Mouse (Mus musculus): ENCODE measurements around the gene Nfia.

The Nfia gene

DNA sequence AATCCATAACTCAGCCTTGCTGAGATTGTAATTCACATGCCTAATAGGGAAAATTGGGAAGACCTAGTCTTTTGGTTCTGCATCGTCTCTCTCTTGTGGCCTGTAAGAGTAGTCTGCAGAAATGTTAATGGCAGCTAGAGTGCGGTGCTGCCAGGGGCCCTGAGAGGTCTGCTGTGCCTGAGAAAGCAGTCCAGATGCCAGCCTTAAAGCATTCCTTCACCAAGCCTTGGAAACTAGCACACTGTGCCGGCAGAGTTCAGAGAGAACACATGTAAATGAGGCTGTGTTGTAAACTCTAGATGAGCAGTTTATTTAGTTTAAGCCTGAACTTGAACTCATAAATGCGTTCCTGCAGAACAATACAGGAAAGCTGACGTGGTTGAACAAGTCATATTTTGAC, 326.9 kb downstream of the Nfia start:
- no peak for DNase-seq (ENCODE audit: extremely low read depth, low read depth)

DNA sequence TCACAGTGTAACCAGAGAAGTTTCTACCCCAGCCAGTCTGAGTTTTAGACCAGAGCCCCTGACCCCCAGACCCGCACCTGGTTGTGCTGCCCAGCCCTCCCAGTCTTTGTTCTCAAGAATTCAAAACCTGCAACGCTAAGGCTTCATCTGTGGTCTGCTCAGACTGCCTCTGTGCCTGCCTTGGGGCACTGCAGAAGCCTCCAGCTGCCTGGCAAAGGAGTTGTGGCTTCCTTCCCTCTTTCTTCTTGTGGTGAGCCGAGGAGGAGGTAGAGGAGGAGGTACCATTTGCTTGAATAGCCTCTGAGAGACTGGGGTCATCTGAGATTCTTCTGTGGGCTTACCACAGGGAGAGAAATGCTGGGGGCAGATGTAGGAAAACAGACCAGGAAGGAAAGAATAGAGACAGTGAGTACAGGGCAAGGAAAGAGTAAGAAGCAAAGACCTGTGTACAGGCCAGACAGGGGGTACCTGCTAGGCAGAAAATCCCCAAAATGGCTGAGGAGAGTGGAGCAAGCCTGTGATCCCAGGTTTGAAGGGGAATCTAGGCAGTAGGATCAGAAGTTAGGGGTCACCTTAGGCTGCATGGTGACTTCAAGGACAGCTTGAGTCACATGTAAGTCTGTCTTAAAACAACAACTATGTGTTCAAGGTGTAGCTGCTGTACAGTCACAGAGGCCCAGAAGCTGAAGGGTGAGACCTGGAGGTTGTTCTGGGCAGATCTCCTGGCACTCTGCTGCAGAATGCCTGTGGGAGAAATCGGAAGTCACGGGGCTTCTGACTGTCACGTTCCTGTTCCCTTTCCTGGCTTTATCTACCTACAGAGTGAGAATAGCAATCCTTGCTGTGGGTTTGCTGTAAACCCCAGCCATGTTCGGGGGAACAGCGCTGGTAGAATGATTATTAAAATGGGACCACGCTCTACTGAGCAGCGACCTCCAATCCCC, 328.9 kb downstream of the Nfia start:
- no peak for DNase-seq (ENCODE audit: extremely low read depth, low read depth)

DNA sequence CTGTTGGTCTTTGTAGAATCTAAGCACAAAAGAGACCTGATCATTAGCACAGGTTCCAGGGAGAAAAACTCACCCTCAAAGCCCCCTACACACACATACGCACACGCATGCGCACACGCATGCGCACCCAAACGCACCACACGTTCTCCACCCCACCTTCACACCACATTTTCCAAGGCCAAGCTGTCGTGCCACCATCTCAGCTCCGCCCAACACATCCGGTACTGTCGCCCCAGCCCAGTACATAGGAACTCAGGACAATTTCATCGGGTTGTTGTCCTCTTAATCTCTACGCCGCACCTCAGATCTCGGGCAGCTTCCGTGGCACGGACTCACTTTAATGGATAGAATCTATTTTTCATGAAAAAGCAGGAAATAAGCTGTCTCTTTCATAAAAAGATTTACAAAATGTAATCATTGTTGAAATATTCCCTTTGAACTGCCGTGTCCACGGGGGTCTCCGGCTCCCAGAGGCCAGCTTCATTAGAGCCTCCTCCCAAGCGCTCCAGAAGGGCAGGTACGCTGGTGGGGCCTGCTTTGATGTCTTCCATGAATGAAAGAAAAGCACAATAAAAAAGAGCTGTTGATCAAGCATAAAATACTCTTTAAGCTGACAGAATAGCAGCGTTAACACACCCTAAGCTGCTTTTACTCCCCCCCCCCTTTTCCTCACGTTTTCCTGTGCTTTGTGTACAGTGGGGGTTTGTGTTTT, 330.2 kb downstream of the Nfia start:
- DNase-seq (ENCODE audit: extremely low read depth, low read depth): no peak

DNA sequence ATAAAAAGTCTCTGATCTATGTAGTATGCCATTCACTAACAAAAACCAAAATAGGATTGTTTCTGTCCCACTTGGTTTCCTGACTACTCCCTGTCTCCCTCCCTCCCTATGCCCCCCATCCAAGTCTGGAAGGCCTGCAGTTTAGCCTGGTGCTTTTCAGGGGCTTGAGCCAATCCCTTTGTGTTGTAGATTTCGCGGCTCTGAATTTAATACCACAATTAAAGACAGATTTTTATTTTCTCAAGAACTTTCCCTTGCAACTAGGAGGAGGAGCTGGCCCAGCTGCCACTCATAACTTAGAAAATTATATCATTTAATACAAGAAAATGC, 330.8 kb downstream of the Nfia start:
- no peak for DNase-seq (ENCODE audit: extremely low read depth, low read depth)

DNA sequence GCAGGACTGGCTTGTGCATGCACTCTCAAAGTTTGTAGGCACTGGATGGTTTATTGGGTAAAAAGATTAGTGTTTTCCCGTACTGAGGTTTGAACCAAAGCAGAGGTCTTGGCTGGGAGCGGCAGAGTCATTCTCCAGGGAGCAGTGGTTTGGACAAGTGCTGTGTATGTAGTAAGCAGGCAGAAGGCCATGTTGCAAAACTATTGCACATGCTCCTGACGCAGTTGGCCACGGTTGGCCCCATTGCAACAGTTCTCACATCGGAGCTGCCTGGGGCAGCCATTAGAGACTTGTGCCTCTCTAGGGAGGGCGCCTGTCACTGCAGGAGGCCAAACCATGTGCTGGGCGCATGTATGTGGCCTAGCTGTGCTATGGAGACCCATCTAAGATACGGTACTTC, 331.6 kb downstream of the Nfia start:
- no peak for DNase-seq (ENCODE audit: extremely low read depth, low read depth)

DNA sequence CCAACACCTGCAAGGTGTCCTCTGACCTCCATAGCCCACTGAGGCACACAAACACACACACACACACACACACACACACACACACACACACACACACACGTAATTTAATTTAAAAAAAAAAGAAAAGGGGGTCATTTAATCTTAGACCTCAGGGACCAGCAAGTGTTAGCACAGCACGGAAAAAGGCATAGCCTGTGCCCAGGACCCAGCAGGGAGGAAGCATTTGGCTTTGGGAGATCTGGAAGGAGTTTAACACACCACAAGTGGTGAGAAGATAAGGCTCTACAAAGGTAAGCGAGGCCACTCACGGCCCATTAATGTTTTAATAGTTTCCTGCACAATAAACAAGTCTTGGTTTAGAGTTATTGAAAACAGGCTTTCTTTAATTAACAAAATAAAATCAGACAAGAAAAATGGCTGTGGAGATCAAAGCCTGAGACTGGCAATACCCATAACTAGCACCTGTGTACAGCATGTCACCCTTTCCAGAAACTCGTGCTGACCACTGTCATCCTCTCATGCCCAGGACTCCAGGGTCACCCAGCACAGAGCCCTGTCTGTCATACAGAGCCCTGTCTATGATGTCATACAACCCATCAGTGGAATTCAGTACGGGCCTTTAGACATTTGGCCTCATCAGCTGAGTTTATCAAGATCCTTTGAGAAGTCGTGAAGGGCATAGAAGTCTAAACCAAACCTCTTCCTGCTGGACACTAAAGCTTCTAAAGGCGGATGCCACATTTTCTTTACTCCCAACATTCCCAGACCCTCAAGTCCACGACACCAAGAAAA, 332.6 kb downstream of the Nfia start:
- no peak for DNase-seq (ENCODE audit: extremely low read depth, low read depth)

DNA sequence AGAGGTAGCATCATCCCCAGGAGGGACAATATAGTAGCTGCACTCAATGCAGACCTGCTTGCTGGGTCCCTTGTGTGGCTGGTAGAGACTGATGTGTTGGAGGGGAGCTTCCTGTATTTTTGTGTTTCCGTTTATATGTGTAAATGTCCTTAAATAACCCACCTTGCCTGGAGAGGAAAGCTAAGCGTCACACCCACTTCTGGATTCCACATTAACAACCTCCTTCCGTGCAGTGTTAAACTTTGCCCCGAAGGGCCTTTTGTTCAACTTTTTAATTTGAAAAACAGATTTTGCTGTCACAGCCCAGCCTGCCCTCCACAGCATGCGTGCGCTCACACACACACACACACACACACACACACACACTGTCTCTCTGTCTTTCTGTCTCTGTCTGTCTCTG, 333.4 kb downstream of the Nfia start:
- DNase-seq (ENCODE audit: extremely low read depth, low read depth): no peak

DNA sequence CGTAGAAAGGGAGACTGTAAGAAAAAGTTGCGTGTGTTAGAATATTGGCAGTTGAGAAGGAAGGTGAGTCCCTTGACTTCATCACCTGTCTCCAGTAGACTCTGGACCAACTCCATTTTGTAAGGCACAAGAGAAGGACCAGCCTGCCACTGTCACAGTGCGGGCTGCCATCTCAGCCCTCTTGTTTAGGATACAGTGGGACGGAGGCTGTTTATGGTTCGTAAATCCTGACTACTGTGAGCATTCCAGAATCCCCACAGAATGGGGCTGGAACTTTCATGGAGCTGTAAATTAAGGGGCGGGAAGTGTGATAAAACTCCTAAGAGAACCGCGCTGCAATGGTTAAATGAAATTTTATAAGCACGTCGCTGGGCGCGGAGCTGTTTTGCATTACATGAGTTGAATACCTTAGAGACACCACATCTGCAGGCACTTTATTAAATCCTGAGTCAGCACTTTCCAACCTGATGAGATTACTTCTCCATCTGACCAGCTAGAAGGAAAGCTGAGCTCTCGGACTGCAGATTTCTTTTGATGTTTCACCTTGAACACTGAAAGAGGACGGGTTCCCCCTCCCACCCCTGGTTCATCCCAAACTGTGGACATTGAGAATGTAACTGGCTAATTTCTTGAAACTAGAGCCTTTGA, 334.0 kb downstream of the Nfia start:
- DNase-seq (ENCODE audit: extremely low read depth, low read depth): no peak

DNA sequence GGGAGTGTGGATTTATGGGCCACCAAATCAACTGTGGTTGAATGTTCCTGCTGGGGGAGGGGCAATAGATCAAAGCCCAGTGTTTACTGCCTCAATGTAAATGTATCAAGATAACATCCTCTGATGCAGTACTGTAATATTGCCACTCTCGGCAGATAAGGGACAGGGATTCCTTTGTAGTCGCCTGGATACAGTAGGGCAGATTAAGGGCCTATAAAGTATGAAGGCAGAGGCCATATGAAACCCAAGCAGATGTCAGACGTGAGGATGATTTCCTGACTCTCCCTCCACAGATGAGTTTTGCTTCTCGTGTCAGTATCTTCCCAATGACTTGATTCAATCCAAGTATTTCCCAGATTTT, 334.5 kb downstream of the Nfia start:
- DNase-seq (ENCODE audit: extremely low read depth, low read depth): no peak

DNA sequence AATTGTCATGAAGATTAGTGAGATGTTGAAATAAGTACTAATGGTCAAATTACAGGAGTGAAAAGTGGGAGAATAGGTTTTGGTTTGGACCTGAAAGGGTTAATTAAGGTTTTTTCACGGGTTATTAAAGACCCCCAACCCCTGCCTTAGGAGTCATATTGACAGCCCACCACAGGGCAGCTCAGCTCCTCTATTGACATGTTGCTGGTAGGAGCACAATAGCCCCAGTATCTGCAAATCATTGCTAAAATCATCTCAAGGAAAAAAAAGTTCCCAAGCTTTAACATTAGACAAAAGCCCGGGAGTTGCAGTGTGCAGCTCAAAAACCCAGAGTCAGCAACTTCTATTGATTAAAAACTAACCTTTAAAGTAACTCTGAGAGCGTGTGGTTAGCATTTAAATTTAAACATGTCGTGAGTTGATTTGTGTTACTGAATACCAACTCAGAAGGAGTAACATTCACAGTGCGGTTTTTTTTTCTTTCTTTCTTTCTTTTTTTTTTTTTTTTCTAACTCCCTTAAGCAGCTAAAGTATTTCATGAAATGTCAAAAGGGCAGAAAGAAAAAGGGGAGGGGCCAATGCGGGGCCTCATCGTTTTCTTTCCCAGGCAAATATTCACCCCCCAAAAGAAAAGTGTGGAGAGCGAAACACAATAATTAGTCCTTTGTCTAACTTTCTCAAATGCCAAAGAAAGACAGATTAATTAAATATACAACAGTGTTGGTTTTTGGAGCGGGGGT, 335.6 kb downstream of the Nfia start:
- no peak for DNase-seq (ENCODE audit: extremely low read depth, low read depth)

DNA sequence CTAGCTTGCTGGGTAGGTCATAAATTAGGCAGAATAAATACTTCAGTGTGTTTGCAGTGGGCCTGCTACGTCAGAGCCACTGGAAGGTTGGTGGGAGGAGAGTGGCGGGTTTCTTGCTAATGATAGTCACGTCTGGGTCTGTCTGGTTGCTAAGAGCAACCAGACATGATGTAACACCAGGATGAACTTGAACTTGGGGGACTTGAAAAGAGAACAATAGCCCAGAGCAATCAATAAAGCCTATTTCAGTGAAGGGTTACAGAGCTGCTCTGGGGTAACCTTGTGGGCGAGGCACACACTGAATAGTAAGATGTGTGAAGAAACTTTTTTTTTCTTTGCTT, 336.1 kb downstream of the Nfia start:
- DNase-seq (ENCODE audit: extremely low read depth, low read depth): no peak

DNA sequence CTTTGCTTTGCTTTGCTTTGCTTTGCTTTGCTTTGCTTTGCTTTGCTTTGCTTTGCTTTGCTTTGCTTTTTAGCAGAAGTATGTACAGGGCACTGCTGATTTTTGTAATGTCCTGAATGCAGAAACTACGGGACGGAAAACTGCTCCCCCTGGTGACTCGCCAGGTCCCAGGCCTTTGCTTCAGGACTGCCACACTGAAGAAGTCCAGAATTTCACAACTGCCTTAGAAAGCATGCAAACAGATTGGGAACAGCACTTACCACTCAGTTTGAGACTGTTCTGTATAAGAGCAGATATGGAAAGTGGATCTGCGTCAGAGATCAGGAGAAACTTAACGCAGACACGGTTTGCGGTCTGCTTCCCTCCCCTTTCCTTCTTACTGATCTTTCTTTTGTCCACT, 336.5 kb downstream of the Nfia start:
- no peak for DNase-seq (ENCODE audit: extremely low read depth, low read depth)

DNA sequence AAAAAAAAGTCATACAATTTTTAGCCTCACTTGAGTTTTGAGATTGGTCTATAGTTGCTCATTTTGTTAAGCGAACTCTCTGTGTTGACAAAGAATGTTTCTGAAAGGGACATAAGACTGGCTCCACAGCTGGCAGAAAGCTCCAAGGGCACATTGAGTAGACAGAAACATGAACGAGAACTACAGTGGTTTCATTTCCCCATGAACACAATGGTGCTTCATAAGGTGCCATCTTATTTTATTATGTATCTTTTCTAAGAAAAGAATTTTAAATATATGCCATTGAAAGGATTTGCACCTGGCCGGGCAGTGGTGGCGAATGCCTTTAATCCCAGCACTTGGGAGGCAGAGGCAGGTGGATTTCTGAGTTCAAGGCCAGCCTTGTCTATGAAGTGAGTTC, 337.4 kb downstream of the Nfia start:
- no peak for DNase-seq (ENCODE audit: extremely low read depth, low read depth)

DNA sequence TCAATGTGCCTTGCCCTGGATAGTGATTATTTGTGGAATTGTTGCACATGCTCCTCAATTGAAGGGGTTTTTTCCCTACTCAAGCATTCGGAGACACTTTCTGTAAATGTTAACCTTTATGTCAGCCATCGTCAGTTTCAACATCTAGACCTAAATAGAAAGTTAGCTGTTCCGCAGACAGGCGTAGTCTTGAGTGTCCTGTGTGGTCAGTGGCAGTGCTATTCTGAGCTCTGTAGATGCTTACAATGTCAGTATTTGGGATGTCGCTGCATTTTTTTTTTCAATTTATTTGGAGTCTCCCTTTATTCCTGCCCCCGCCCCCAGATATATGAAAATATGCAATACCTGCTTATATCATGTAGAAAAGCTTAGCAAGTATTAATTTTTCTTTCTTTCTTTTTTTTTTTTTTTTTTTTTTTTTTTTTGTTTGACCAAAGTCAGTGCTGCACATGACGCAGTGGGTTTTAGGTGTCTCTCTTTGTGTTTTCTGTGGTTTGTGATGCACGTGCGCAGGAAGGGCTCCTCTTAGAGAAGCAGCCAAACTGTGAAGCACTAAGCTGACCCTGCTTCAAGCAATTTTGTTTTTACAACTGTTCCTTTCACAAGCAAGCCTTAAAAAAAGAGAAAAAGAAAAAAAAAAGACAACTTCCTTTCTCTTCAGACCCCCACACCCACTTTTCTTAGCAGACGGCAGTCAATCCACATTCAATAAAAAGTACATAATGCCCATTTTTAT, 340.9 kb downstream of the Nfia start:
- DNase-seq (ENCODE audit: extremely low read depth, low read depth): no peak

DNA sequence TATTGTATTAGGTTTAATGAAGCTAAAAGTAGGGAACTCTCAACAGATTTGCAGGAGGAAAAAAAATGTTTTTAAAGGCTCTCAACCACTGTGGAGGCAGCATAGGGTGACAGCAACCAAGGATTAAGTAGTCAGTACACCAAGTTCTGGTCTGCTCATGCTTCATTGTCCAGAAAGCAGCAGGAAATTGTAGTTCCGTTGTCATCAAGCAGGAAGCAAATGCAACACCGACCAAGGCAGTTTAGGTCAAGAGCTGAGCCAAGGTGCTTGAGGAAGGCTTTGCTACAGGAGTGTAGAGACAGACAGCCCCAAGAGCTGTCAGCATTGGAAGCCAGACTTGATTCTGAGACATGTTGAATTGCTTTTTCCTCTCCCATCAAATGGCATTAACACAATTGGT, 342.4 kb downstream of the Nfia start:
- DNase-seq (ENCODE audit: extremely low read depth, low read depth): no peak

DNA sequence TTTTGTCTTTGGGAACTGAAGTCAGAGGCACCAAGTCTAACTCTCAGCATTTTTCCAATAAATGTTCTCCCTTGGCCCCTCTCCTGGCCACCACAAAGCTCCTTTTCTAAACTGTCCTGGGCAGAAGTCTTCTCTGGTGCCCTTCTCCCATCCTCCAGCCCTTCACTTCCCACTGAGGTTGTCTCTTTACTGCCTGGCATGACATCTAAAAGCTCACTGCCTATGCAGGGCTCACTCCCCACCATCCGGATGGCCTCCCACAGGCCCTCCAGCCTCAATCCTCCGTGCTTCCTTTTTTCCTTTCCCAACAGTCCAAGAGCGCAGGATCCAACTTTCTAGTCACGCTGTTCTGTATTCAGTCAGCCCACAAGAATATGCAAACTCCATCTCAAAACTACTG, 342.9 kb downstream of the Nfia start:
- no peak for DNase-seq (ENCODE audit: extremely low read depth, low read depth)

DNA sequence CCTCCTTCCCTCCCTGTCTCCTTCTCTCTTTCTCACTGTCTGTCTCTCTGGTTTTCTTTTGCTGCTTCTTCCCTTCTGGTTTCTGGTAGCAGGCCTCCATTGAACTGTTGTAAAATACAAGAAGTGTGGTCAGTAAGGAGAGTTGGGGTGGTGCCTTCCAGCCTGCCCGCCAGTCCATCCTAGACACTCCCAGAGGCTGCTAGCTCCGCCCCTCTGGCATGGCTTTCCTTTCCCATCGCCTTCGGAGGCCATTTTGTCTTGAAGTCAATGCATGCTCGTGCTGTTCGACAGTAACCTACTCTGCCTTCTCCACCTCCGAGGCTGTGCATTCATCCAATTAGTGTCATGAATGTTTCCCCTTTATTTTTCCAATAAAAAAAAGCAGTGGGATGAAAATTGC, 343.5 kb downstream of the Nfia start:
- DNase-seq (ENCODE audit: extremely low read depth, low read depth): no peak

DNA sequence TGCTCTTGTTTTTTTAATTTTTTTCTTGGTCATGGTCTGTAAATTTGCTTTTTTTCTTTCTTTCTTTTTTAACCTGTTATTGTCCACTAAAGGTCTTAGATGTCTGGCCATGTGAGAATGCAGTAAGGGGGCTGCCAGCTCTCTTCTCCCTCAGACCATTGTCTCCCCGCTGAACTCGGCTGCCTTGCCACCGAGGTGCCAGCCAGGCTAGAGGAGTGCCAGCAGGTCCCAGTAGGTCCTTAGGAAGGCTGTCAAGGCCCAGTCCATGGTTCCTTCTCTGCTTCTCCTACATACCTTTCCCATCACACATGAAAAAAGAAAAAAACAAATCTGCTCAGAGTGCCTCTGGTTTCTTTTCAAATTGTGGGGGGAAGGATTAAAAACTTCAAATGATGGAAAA, 345.6 kb downstream of the Nfia start:
- no peak for DNase-seq (ENCODE audit: extremely low read depth, low read depth)

DNA sequence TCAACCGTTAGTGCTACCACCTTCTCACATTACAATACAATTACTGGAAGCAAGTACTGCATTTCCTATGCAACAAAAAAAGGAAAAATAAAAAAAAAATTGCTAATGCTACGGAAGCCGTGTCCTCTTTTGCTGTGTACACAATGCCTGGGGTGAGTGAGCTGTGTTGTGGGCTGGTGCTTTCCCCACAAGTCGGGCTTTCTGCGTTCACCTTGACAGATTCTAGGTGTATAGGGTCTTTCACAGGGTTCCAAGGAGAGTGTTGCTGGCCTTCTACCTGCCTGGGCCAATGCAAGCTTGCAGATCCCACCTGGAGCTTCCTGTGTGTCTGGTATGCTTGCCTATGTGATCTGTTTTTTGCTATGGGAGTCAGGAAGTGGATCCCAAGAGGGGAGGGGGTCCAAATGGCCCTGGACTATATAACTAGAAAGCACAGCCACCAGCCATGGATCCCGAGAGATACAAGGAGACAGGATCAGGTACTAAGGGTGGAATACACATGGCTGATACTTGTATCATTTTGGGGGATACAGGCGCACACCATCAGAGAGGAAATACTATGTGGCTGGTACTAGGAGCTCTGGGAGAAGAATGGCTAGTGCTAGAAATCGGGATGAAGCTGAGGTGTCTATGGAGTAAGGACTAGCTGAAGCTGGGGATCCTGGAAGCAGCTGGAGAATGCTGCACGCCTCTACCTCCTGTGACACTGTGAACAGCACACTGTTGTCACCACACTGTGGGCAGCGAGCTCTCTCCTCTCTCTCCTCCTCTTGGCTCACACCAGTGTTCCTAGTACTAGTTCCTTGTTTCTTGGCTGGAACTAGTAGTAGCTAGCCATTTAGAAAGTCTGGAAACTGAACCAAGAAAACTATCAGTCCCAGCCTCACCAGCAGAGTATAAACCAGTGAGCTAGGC, 346.5 kb downstream of the Nfia start:
- DNase-seq (ENCODE audit: extremely low read depth, low read depth): no peak
